Mouse (Mus musculus) embryo, embryonic 11 days (tissue): ENCODE results near the gene Pycr2.

Experiments
- DNase-seq: peaks from one replicate; pipeline ENCODE4 v3.0.0-alpha.2; 2015

Pycr2 gene

GRCm38 (mm10) chr1:180942166-180943031 is 38.3 kb downstream of the Pycr2 start, which contains the start of gene Tmem63a:
Gene Tmem63a, plus strand, starts transcription at chr1:180942344.
- peak; percentile 85 for DNase-seq

GRCm38 (mm10) chr1:180943032-180943644 is 39.0 kb downstream of the Pycr2 start:
- no peak for DNase-seq

GRCm38 (mm10) chr1:180943896-180944295 is 39.8 kb downstream of the Pycr2 start:
- no peak for DNase-seq

GRCm38 (mm10) chr1:180944553-180944952 is 40.5 kb downstream of the Pycr2 start:
- no peak for DNase-seq

GRCm38 (mm10) chr1:180945001-180945980 is 41.2 kb downstream of the Pycr2 start:
- DNase-seq, result peak; percentile 78

GRCm38 (mm10) chr1:180946448-180946847 is 42.4 kb downstream of the Pycr2 start:
- DNase-seq, result no peak

GRCm38 (mm10) chr1:180952085-180952746 is 48.1 kb downstream of the Pycr2 start:
- DNase-seq, result no peak

- DNase-seq, result no peak
These were observed 48.7 kb downstream of the Pycr2 start for GRCm38 (mm10) chr1:180952808-180953207.

- no peak for DNase-seq
These were observed 52.3 kb downstream of the Pycr2 start for GRCm38 (mm10) chr1:180956401-180956800.

GRCm38 (mm10) chr1:180956973-180957381 is 52.9 kb downstream of the Pycr2 start:
- DNase-seq, result no peak
